18 mouse cellular contexts compared by ENCODE assay signal in the genomic region with DNA sequence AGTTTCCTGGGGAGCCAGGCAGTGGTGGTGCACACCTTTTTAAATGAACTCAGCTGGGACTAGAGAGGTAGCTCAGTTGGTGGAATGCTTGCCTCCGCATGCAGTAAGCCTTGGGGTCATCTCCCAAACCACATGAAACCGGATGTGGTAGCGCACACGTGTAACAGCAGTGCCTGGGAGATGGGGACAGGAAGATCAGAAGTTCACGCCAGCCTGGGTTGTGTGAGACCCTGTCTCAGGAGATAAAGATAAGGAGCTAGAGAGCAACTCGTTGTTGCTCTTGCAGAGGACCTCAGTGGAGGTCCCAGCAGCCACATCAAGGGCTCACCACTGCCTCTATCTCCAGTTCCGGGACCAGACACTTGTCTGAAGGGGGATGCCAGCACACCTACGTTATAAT. TPM values are rescaled to one million over a fixed set of nuclear protein-coding genes. Genes with fewer than 3 reads are reported as not detected.
DNase-seq lines count a peak whose midpoint lies in the region; ATAC-seq and TF ChIP-seq lines count a peak whose summit lies in the region.
"Had no signal": no experiment of that assay in that cellular context is flagged by ENCODE, and none has a peak within 500 bp of the region (broad histone marks: within the 10 kb centered on the region; RNA-seq: fewer than 3 reads in every experiment).

No protein-coding gene starts in this region.

- no peak for TF ChIP-seq CTCF in MEL (IDR thresholded peaks at IDR 0.05 in 2 of 3, conservative IDR thresholded peaks at IDR 0.05 in 1 of 3; ENCODE audit: control insufficient read depth in 1 of 3, insufficient read depth in 1 of 3, low read depth in 2 of 3, low read length in 3 of 3, poor library complexity in 1 of 3, severe bottlenecking in 1 of 3)

- 34% methylated on average over 8 of the region's 8 CpGs for WGBS in liver, embryonic 12.5 days (ENCODE audit: insufficient replicate concordance)

- H3K9me3 ChIP-seq in MEL (replicated peaks; ENCODE audit: insufficient read depth, low read length) = no peaks in the 10 kb centered on the region
- H3K9me3 ChIP-seq in liver, embryonic 12.5 days (replicated peaks) = no peaks in the 10 kb centered on the region
- H3K9me3 ChIP-seq: embryonic facial prominence, embryonic 13.5 days; forebrain, embryonic 15.5 days; megakaryocyte, embryonic 14.5 days had no signal

- H3K4me1 ChIP-seq in MEL (ENCODE audit: control insufficient read depth in 1 of 2, insufficient read depth in 2 of 2, low read length in 2 of 2) = peaks cover 2 to 18% of the 10 kb centered on the region in 2 experiments; a peak in 3 of 4 replicates
- peaks cover 34% of the 10 kb centered on the region for H3K4me1 ChIP-seq in liver, embryonic 12.5 days

- peaks cover 2 to 16% of the 10 kb centered on the region in 2 experiments for H3K36me3 ChIP-seq in MEL (ENCODE audit: control insufficient read depth in 1 of 2, insufficient read depth in 2 of 2, low read length in 2 of 2)
- H3K36me3 ChIP-seq in liver, embryonic 12.5 days = peaks cover 61% of the 10 kb centered on the region

- ATAC-seq in liver, embryonic 12.5 days = no peak
- no peak for ATAC-seq in megakaryocyte-erythroid progenitor cell, adult 5-6 weeks (replicated peaks; ENCODE audit: low FRiP score, low TSS enrichment, poor library complexity, severe bottlenecking)
- ATAC-seq in erythroblast, adult 5-6 weeks (replicated peaks; ENCODE audit: low FRiP score, poor library complexity, severe bottlenecking) = no peak
- ATAC-seq: forebrain, embryonic 15.5 days; midbrain, embryonic 16.5 days had no signal

- 0 out of 4 replicates have a peak, but pooled peaks of 1 of the 2 experiments have one; percentile 9 for TF ChIP-seq EP300 in MEL (IDR thresholded peaks at IDR 0.05; ENCODE audit: low read depth in 1 of 2, low read length in 2 of 2)

- H3K27me3 ChIP-seq in MEL (ENCODE audit: control insufficient read depth in 1 of 2, insufficient read depth in 2 of 2, low read length in 2 of 2) = no peaks in the 10 kb centered on the region
- H3K27me3 ChIP-seq in liver, embryonic 12.5 days (replicated peaks) = no peaks in the 10 kb centered on the region
- H3K27me3 ChIP-seq: embryonic facial prominence, embryonic 13.5 days; forebrain, embryonic 15.5 days; megakaryocyte, embryonic 14.5 days had no signal

- H3K4me2 ChIP-seq in liver, embryonic 12.5 days = peak overlapping the region; percentile 21; the same call in 1 of the 2 replicates
- H3K4me2 ChIP-seq: embryonic facial prominence, embryonic 13.5 days; forebrain, embryonic 15.5 days had no signal

- peaks cover 15% of the 10 kb centered on the region for H3K79me2 ChIP-seq in MEL (ENCODE audit: control insufficient read depth, insufficient read depth, low read length, poor library complexity)

- H3K9ac ChIP-seq in MEL (ENCODE audit: control insufficient read depth, low read depth, low read length, poor library complexity, severe bottlenecking) = no peak overlapping the region
- 0 out of 2 replicates have a peak overlapping the region, but pooled peaks have one; percentile 9 for H3K9ac ChIP-seq in liver, embryonic 12.5 days
- H3K9ac ChIP-seq: embryonic facial prominence, embryonic 13.5 days; forebrain, embryonic 15.5 days had no signal

- no peak overlapping the region; the same call in 1 of the 2 replicates for H3K27ac ChIP-seq in MEL (ENCODE audit: control insufficient read depth, low read depth, low read length)
- H3K27ac ChIP-seq in liver, embryonic 12.5 days = no peak overlapping the region
- H3K27ac ChIP-seq: embryonic facial prominence, embryonic 13.5 days; forebrain, embryonic 15.5 days had no signal

- peak; percentile 64 for DNase-seq in CD4-positive helper T cell, adult 2 months (ENCODE audit: low read depth, low spot score)
- DNase-seq in MEL (ENCODE audit: low read depth, low spot score) = peak; percentile 36
- peak; percentile 76 for DNase-seq in thymus, postnatal 0 days (ENCODE audit: low spot score)
- DNase-seq in layer of hippocampus, postnatal 10 days (ENCODE audit: low spot score in 2 of 2) = no peak
- no peak for DNase-seq in layer of hippocampus, adult 9-11 months
- DNase-seq: B cell, adult 2 months; cerebellum, adult 8-10 months; gastrocnemius, postnatal 25 days; kidney, adult 8-10 months; kidney, postnatal 14 days; lung, postnatal 10 days had no signal

- no peak for TF ChIP-seq RAD21 in MEL (IDR thresholded peaks at IDR 0.05; ENCODE audit: low read depth, low read length)

- no peak for TF ChIP-seq POLR2A in MEL (IDR thresholded peaks at IDR 0.05; ENCODE audit: control insufficient read depth in 1 of 2, insufficient read depth in 1 of 2, low read depth in 1 of 2, low read length in 2 of 2, poor library complexity in 1 of 2)

- no peak overlapping the region for H3K4me3 ChIP-seq in MEL (ENCODE audit: control insufficient read depth in 1 of 2, insufficient read depth in 1 of 2, low read depth in 2 of 2, low read length in 2 of 2)
- no peak overlapping the region for H3K4me3 ChIP-seq in liver, embryonic 12.5 days
- H3K4me3 ChIP-seq: embryonic facial prominence, embryonic 13.5 days; forebrain, embryonic 15.5 days had no signal

TF ChIP-seq in MEL, 35 proteins besides CTCF, POLR2A, EP300 and RAD21:
- 0 out of 2 replicates have a peak, but pooled peaks have one; percentile 26 for TF ChIP-seq MXI1 (IDR thresholded peaks at IDR 0.05; ENCODE audit: low read depth, low read length)
- TF ChIP-seq ZNF384 (IDR thresholded peaks at IDR 0.05; ENCODE audit: low read depth, low read length) = no peak
- peak; percentile 20; the same call in 1 of the 2 replicates for TF ChIP-seq BHLHE40 (IDR thresholded peaks at IDR 0.05; ENCODE audit: borderline replicate concordance, low read depth, low read length)

RNA-seq across cellular contexts. Expression of gene Cenpn, which starts 2.0 kb away (rescaled TPM):
- 39.6 and 41.8 TPM in 2 replicates for total RNA-seq in MEL (2012; rRNA removed)
- 10 to 100 TPM in 1 of 2 experiments, not detected in 1; 59.5 TPM for polyA plus RNA-seq in MEL (2012; ENCODE audit: insufficient read depth in 1 of 2, insufficient read length in 2 of 2, low read depth in 1 of 2, low replicate concordance in 2 of 2, missing spikeins in 1 of 2)
- 37.3 and 41.1 TPM in 2 replicates for polyA plus RNA-seq in liver, embryonic 12.5 days (2016; fragmentation: Nextera tagmentation; extraction: Ambion mirVana)
- polyA plus RNA-seq in thymus, postnatal 0 days (2015; fragmentation: Nextera tagmentation; extraction: Ambion mirVana) = 32.2 and 35.4 TPM in 2 replicates
- 1 to 10 TPM; 2.3 to 2.6 TPM for total RNA-seq in layer of hippocampus, postnatal 10 days (2021)
- total RNA-seq in megakaryocyte-erythroid progenitor cell, adult 5-6 weeks (2014; fragmentation: Nextera tagmentation) = 48.4 and 59.1 TPM in 2 replicates
- 44.1 and 44.8 TPM in 2 replicates for total RNA-seq in megakaryocyte-erythroid progenitor cell, adult 5-6 weeks (2017)
- total RNA-seq in erythroblast, adult 5-6 weeks (2015; ENCODE audit: low replicate concordance) = 14.2 and 14.6 TPM in 2 replicates
- 11.0 and 11.9 TPM in 2 replicates for total RNA-seq in erythroblast, adult 5-6 weeks (2017; ENCODE audit: low replicate concordance)

RNA-seq across cellular contexts. Expression of gene Cmc2, which starts 2.3 kb away (rescaled TPM):
- 60.2 and 65.4 TPM in 2 replicates for total RNA-seq in MEL (2012; rRNA removed)
- polyA plus RNA-seq in MEL (2012; ENCODE audit: insufficient read depth in 1 of 2, insufficient read length in 2 of 2, low read depth in 1 of 2, low replicate concordance in 2 of 2, missing spikeins in 1 of 2) = 100 to 1,000 TPM in 1 of 2 experiments, not detected in 1; 111 TPM
- 83.5 and 87.1 TPM in 2 replicates for polyA plus RNA-seq in liver, embryonic 12.5 days (2016; fragmentation: Nextera tagmentation; extraction: Ambion mirVana)
- 132 and 136 TPM in 2 replicates for polyA plus RNA-seq in thymus, postnatal 0 days (2015; fragmentation: Nextera tagmentation; extraction: Ambion mirVana)
- 10 to 100 TPM; 11.8 to 12.5 TPM for total RNA-seq in layer of hippocampus, postnatal 10 days (2021)
- total RNA-seq in megakaryocyte-erythroid progenitor cell, adult 5-6 weeks (2014; fragmentation: Nextera tagmentation) = 45.4 and 48.0 TPM in 2 replicates
- 51.6 and 53.3 TPM in 2 replicates for total RNA-seq in megakaryocyte-erythroid progenitor cell, adult 5-6 weeks (2017)
- total RNA-seq in erythroblast, adult 5-6 weeks (2015; ENCODE audit: low replicate concordance) = 12.5 and 20.0 TPM in 2 replicates
- 26.9 and 35.7 TPM in 2 replicates for total RNA-seq in erythroblast, adult 5-6 weeks (2017; ENCODE audit: low replicate concordance)

RNA-seq across cellular contexts. Expression of gene Atmin, which starts 19.7 kb away (rescaled TPM):
- 17.3 and 19.7 TPM in 2 replicates for total RNA-seq in MEL (2012; rRNA removed)
- polyA plus RNA-seq in MEL (2012; ENCODE audit: insufficient read depth in 1 of 2, insufficient read length in 2 of 2, low read depth in 1 of 2, low replicate concordance in 2 of 2, missing spikeins in 1 of 2) = 10 to 100 TPM in 1 of 2 experiments, not detected in 1; 34.5 TPM
- 7.6 and 8.2 TPM in 2 replicates for polyA plus RNA-seq in liver, embryonic 12.5 days (2016; fragmentation: Nextera tagmentation; extraction: Ambion mirVana)
- 12.5 and 13.1 TPM in 2 replicates for polyA plus RNA-seq in thymus, postnatal 0 days (2015; fragmentation: Nextera tagmentation; extraction: Ambion mirVana)
- 10 to 100 TPM; 31.3 to 32.6 TPM for total RNA-seq in layer of hippocampus, postnatal 10 days (2021)
- 15.5 and 19.7 TPM in 2 replicates for total RNA-seq in megakaryocyte-erythroid progenitor cell, adult 5-6 weeks (2014; fragmentation: Nextera tagmentation)
- 10.9 and 18.4 TPM in 2 replicates for total RNA-seq in megakaryocyte-erythroid progenitor cell, adult 5-6 weeks (2017)
- 3.3 and 5.0 TPM in 2 replicates for total RNA-seq in erythroblast, adult 5-6 weeks (2015; ENCODE audit: low replicate concordance)
- 2.8 and 3.9 TPM in 2 replicates for total RNA-seq in erythroblast, adult 5-6 weeks (2017; ENCODE audit: low replicate concordance)

RNA-seq across cellular contexts. Expression of gene 1700030J22Rik, which starts 55.2 kb away (rescaled TPM):
- total RNA-seq in MEL (2012; rRNA removed) = 0.15 and 0.16 TPM in 2 replicates
- polyA plus RNA-seq in MEL (2012; ENCODE audit: insufficient read depth in 1 of 2, insufficient read length in 2 of 2, low read depth in 1 of 2, low replicate concordance in 2 of 2, missing spikeins in 1 of 2) = under 1 TPM in 1 of 2 experiments, not detected in 1; 0.38 TPM
- 0.66 and 0.92 TPM in 2 replicates for polyA plus RNA-seq in liver, embryonic 12.5 days (2016; fragmentation: Nextera tagmentation; extraction: Ambion mirVana)
- polyA plus RNA-seq in thymus, postnatal 0 days (2015; fragmentation: Nextera tagmentation; extraction: Ambion mirVana) = 0.69 and 0.95 TPM in 2 replicates
- 10 to 100 TPM; 10.2 TPM for total RNA-seq in layer of hippocampus, postnatal 10 days (2021)
- total RNA-seq in megakaryocyte-erythroid progenitor cell, adult 5-6 weeks (2014; fragmentation: Nextera tagmentation) = 0.64 TPM in 1 of 2 replicates, not detected in the other
- 0.38 TPM in 1 of 2 replicates, not detected in the other for total RNA-seq in megakaryocyte-erythroid progenitor cell, adult 5-6 weeks (2017)
- not detected in 2 replicates for total RNA-seq in erythroblast, adult 5-6 weeks (2015; ENCODE audit: low replicate concordance)
- not detected in 2 replicates for total RNA-seq in erythroblast, adult 5-6 weeks (2017; ENCODE audit: low replicate concordance)

Comparison
In these comparisons a context has a peak if more than half of its experiments do, and no peak if none do; other contexts are left out.
1. DNase-seq: peak in CD4-positive helper T cell, adult 2 months (single experiment), MEL (single experiment) and thymus, postnatal 0 days (single experiment); none in layer of hippocampus, postnatal 10 days (0 of 2) and layer of hippocampus, adult 9-11 months (single experiment).